In genomic region chr11:24132853-24133252, GRCm38 (mm10) we compare ENCODE assay signal across 31 mouse cellular contexts. TPM values are rescaled to one million over a fixed set of nuclear protein-coding genes. Genes with fewer than 3 reads are reported as not detected.
"Had no signal": no experiment of that assay in that cellular context is flagged by ENCODE, and none has a peak within 500 bp of the region (broad histone marks: within the 10 kb centered on the region; RNA-seq: fewer than 3 reads in every experiment).

No protein-coding gene starts in this region.

- H3K9me3 ChIP-seq: heart, embryonic 13.5 days; heart, embryonic 15.5 days; hindbrain, embryonic 13.5 days; hindbrain, embryonic 15.5 days; kidney, embryonic 15.5 days; limb, embryonic 10.5 days; limb, embryonic 12.5 days had no signal

- DNase-seq: gastrocnemius, postnatal 14 days; gastrocnemius, postnatal 36 days; heart, adult 11 months; heart, adult 2 months; heart, postnatal 14 days; heart, postnatal 36 days; kidney, adult 2 months; kidney, adult 9 months; kidney, postnatal 10 days; kidney, postnatal 4 days had no signal

- H3K27me3 ChIP-seq: heart, embryonic 13.5 days; heart, embryonic 15.5 days; hindbrain, embryonic 13.5 days; hindbrain, embryonic 15.5 days; kidney, embryonic 15.5 days; limb, embryonic 12.5 days had no signal

- ATAC-seq: hindbrain, postnatal 0 days; intestine, embryonic 16.5 days had no signal

- H3K4me3 ChIP-seq: heart, adult 2 months; heart, embryonic 13.5 days; heart, embryonic 15.5 days; hindbrain, embryonic 13.5 days; hindbrain, embryonic 15.5 days; kidney, embryonic 15.5 days; layer of hippocampus, adult 2 months; left cerebral cortex, adult 2 months; limb, embryonic 10.5 days; limb, embryonic 12.5 days had no signal

- H3K9ac ChIP-seq: heart, embryonic 13.5 days; hindbrain, embryonic 13.5 days; hindbrain, embryonic 15.5 days; kidney, embryonic 15.5 days; limb, embryonic 12.5 days had no signal

- H3K27ac ChIP-seq: heart, adult 2 months; heart, embryonic 15.5 days; hindbrain, embryonic 13.5 days; hindbrain, embryonic 15.5 days; hindbrain, postnatal 0 days; kidney, embryonic 15.5 days; left cerebral cortex, adult 2 months; limb, embryonic 10.5 days; limb, embryonic 12.5 days had no signal

- H3K36me3 ChIP-seq: heart, embryonic 13.5 days; heart, embryonic 15.5 days; hindbrain, embryonic 15.5 days; kidney, embryonic 15.5 days had no signal

- H3K4me2 ChIP-seq: heart, embryonic 11.5 days; heart, embryonic 13.5 days; heart, embryonic 15.5 days; hindbrain, embryonic 13.5 days; hindbrain, embryonic 15.5 days; kidney, embryonic 15.5 days; limb, embryonic 12.5 days had no signal

RNA-seq across cellular contexts. Expression of gene A830031A19Rik, which starts 58.0 kb away (rescaled TPM):
- total RNA-seq: gastrocnemius, adult 18-20 months; gastrocnemius, adult 8-10 months; gastrocnemius, postnatal 14 days; gastrocnemius, postnatal 36 days; heart, adult 2 months; heart, postnatal 14 days; heart, postnatal 36 days; hematopoietic stem cell, adult 5-6 weeks; hindbrain, postnatal 0 days; liver, adult 2 months had no signal
- polyA plus RNA-seq: gonadal fat pad, adult 2 months; heart, adult 2 months; heart, embryonic 11.5 days; heart, embryonic 13.5 days; heart, embryonic 15.5 days; heart, postnatal 0 days; hindbrain, embryonic 11.5 days; hindbrain, embryonic 15.5 days; hindbrain, postnatal 0 days; intestine, embryonic 14.5 days; intestine, embryonic 16.5 days; kidney, adult 2 months; kidney, embryonic 15.5 days; limb, embryonic 10.5 days; limb, embryonic 12.5 days; limb, embryonic 14.5 days; liver, adult 2 months had no signal
